Mouse (Mus musculus) kidney, embryonic 16.5 days (tissue): Measurements from ENCODE around the gene Gnb1. TPM values are rescaled to one million over a fixed set of nuclear protein-coding genes. Genes with fewer than 3 reads are reported as not detected.
"Not testable (repeated sequence)": the region's sequence is repeated elsewhere in the genome, so short reads cannot be mapped to it uniquely, and the experiment has no call there.

Experiments used
- ATAC-seq: fragments of 200-750 bp; cut with Nextera tagmentation; 2 replicates; pipeline ENCODE4 v1.8.0; 2017; ENCODE audit warnings: moderate TSS enrichment; ENCODE audit not compliant: low FRiP score, low TSS enrichment
- H3K27ac ChIP-seq: fragments of 300-500 bp; sonication (generic); 2 replicates; pipeline ENCODE4 v1.5.1; 2014; ENCODE audit warnings: low read length
- H3K27me3 ChIP-seq: fragments of 300-500 bp; sonication (generic); 2 replicates; pipeline ENCODE4 v1.6.1; 2014; ENCODE audit warnings: low read length, control low read depth, mixed read lengths; ENCODE audit not compliant: insufficient read depth
- H3K36me3 ChIP-seq: fragments of 300-500 bp; sonication (generic); 2 replicates; pipeline ENCODE4 v1.6.1; 2014; ENCODE audit warnings: low read length, control low read depth, mixed read lengths; ENCODE audit not compliant: insufficient read depth
- H3K4me1 ChIP-seq: fragments of 300-500 bp; sonication (generic); 2 replicates; pipeline ENCODE4 v1.6.1; 2014; ENCODE audit warnings: low read length, control low read depth, mixed read lengths; ENCODE audit not compliant: insufficient read depth
- H3K4me2 ChIP-seq: fragments of 300-500 bp; sonication (generic); replicated peaks from 2 replicates; pipeline ENCODE4 v1.6.1; 2014; ENCODE audit warnings: low read depth, low read length
- H3K4me3 ChIP-seq: fragments of 300-500 bp; sonication (generic); 2 replicates; pipeline ENCODE4 v1.5.1; 2014; ENCODE audit warnings: mild to moderate bottlenecking, low read length
- H3K9ac ChIP-seq: fragments of 300-500 bp; sonication (generic); replicated peaks from 2 replicates; pipeline ENCODE4 v1.6.1; 2014; ENCODE audit warnings: low read length
- H3K9me3 ChIP-seq: fragments of 300-500 bp; sonication (generic); 2 replicates; pipeline ENCODE4 v1.6.1; 2016; ENCODE audit warnings: low read length, control low read depth
- WGBS: fragments of 180-500 bp; shearing (Covaris S2); extraction: QIAGEN DNeasy Blood & Tissue Kit; methylation state at CpG from one replicate; pipeline ENCODE4 v1.1.7; 2014; 5-methylcytosine and 5-hydroxymethylcytosine counted together
- polyA plus RNA-seq: library from polyadenylated mRNA; unstranded; fragments of >200 nt; fragmentation: Nextera tagmentation; extraction: Ambion mirVana; gene quantifications from 2 replicates; pipeline ENCODE4 v1.2.1, GENCODE M21; 2015

The Gnb1 gene
- polyA plus RNA-seq, 1 experiment from 2014 or later: 477 TPM

GRCm38 (mm10) chr4:155468952-155469351 lies 22.2 kb upstream of the Gnb1 start, which contains the start of gene Tmem52:
Gene Tmem52, plus strand, starts transcription at chr4:155469114.
- H3K4me2 ChIP-seq: peak within 1 kb of the TSS; percentile 43
- no peaks in the 10 kb centered on the region for H3K9me3 ChIP-seq
- H3K9ac ChIP-seq: no peak within 1 kb of the TSS
- H3K4me1 ChIP-seq: no peaks in the 10 kb centered on the region
- no peak within 1 kb of the TSS for H3K27ac ChIP-seq
- H3K36me3 ChIP-seq: no peaks in the 10 kb centered on the region
- H3K27me3 ChIP-seq: no peaks in the 10 kb centered on the region
- 8% methylated on average over 21 of the region's 21 CpGs for WGBS
- ATAC-seq: peak; percentile 57
- peak within 1 kb of the TSS; percentile 18 for H3K4me3 ChIP-seq

GRCm38 (mm10) chr4:155469590-155470262 lies 21.4 kb upstream of the Gnb1 start:
- Histone ChIP-seq H3K4me2 (peak overlapping the region; percentile 43), H3K4me3 (no peak overlapping the region; the same call in 1 of the 2 replicates), H3K9me3 (no peaks in the 10 kb centered on the region), H3K9ac (no peak overlapping the region), H3K27ac (no peak overlapping the region), H3K27me3 (no peaks in the 10 kb centered on the region), H3K4me1 (no peaks in the 10 kb centered on the region), H3K36me3 (no peaks in the 10 kb centered on the region)
- peak; percentile 57 for ATAC-seq
- WGBS: 80% methylated on average over 18 of the region's 18 CpGs

GRCm38 (mm10) chr4:155470263-155470953 lies 20.8 kb upstream of the Gnb1 start:
- no peak overlapping the region for H3K4me3 ChIP-seq
- H3K9me3 ChIP-seq: no peaks in the 10 kb centered on the region
- 76% methylated on average over 16 of the region's 16 CpGs for WGBS
- H3K36me3 ChIP-seq: no peaks in the 10 kb centered on the region
- H3K4me1 ChIP-seq: no peaks in the 10 kb centered on the region
- H3K27me3 ChIP-seq: no peaks in the 10 kb centered on the region
- no peak overlapping the region for H3K4me2 ChIP-seq
- no peak overlapping the region for H3K27ac ChIP-seq
- ATAC-seq: no peak
- H3K9ac ChIP-seq: no peak overlapping the region

- Histone ChIP-seq H3K4me3 (no peak overlapping the region), H3K4me1 (no peaks in the 10 kb centered on the region), H3K36me3 (no peaks in the 10 kb centered on the region), H3K9me3 (no peaks in the 10 kb centered on the region), H3K27ac (no peak overlapping the region), H3K4me2 (no peak overlapping the region), H3K27me3 (no peaks in the 10 kb centered on the region), H3K9ac (no peak overlapping the region)
- 85% methylated on average over 7 of the region's 7 CpGs for WGBS
- no peak for ATAC-seq
These were observed 20.2 kb upstream of the Gnb1 start for GRCm38 (mm10) chr4:155470997-155471396.

- H3K9me3 ChIP-seq: no peaks in the 10 kb centered on the region
- no peaks in the 10 kb centered on the region for H3K36me3 ChIP-seq
- no peaks in the 10 kb centered on the region for H3K27me3 ChIP-seq
- H3K27ac ChIP-seq: no peak overlapping the region
- no peak overlapping the region for H3K9ac ChIP-seq
- no peak overlapping the region for H3K4me3 ChIP-seq
- WGBS: 86% methylated on average over 7 of the region's 7 CpGs
- no peak overlapping the region for H3K4me2 ChIP-seq
- H3K4me1 ChIP-seq: no peaks in the 10 kb centered on the region
- no peak for ATAC-seq
These were observed 19.8 kb upstream of the Gnb1 start for GRCm38 (mm10) chr4:155471406-155471805.

GRCm38 (mm10) chr4:155472716-155473290 lies 18.4 kb upstream of the Gnb1 start:
- Histone ChIP-seq H3K4me2 (no peak overlapping the region), H3K9ac (no peak overlapping the region), H3K27me3 (no peaks in the 10 kb centered on the region), H3K27ac (no peak overlapping the region), H3K9me3 (no peaks in the 10 kb centered on the region), H3K4me1 (no peaks in the 10 kb centered on the region), H3K36me3 (no peaks in the 10 kb centered on the region), H3K4me3 (no peak overlapping the region)
- 82% methylated on average over 3 of the region's 3 CpGs for WGBS
- ATAC-seq: no peak

DNA sequence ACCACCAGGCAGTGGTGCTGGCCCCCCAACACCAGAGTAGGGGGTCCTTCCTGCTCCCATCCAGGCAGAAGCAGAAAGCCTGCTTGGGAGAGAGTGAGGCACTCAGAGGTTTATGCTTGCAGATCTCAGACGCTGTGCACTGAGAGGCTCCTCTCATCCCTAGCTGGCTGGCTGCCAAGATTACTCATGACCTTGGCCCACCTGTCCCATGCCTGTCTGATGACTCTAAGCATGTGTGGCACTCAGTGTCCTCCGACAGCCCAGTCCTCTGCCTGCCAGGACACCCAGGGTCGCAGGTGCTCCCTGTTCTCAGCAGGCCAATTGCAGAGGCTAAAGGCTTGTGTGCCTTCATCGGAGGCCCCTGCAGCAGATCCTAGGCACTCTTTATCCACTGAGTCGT lies 17.8 kb upstream of the Gnb1 start:
- 0 out of 2 replicates have a peak, but pooled peaks have one; percentile 16 for ATAC-seq
- Histone ChIP-seq H3K36me3 (no peaks in the 10 kb centered on the region), H3K4me3 (no peak overlapping the region), H3K4me1 (no peaks in the 10 kb centered on the region), H3K9me3 (no peaks in the 10 kb centered on the region), H3K9ac (no peak overlapping the region), H3K27ac (no peak overlapping the region), H3K4me2 (no peak overlapping the region), H3K27me3 (no peaks in the 10 kb centered on the region)
- 49% methylated on average over 5 of the region's 5 CpGs for WGBS

- H3K27me3 ChIP-seq, H3K27ac ChIP-seq, ATAC-seq, H3K4me3 ChIP-seq, H3K4me1 ChIP-seq, H3K36me3 ChIP-seq, H3K4me2 ChIP-seq, H3K9ac ChIP-seq, H3K9me3 ChIP-seq: not testable (repeated sequence)
- WGBS: 61% methylated on average over 2 of the region's 2 CpGs
These were observed 17.4 kb upstream of the Gnb1 start for GRCm38 (mm10) chr4:155473796-155474195.

GRCm38 (mm10) chr4:155481381-155482124 lies 9.6 kb upstream of the Gnb1 start:
- H3K9ac ChIP-seq: peak overlapping the region; percentile 24; the same call in 1 of the 2 replicates
- no peaks in the 10 kb centered on the region for H3K9me3 ChIP-seq
- H3K4me2 ChIP-seq: peak overlapping the region; percentile 53
- H3K27ac ChIP-seq: peak overlapping the region; percentile 10; the same call in 1 of the 2 replicates
- peaks cover 10% of the 10 kb centered on the region; the same call in 1 of the 2 replicates for H3K4me1 ChIP-seq
- WGBS: 18% methylated on average over 28 of the region's 28 CpGs
- H3K36me3 ChIP-seq: no peaks in the 10 kb centered on the region
- no peaks in the 10 kb centered on the region for H3K27me3 ChIP-seq
- ATAC-seq: peak; percentile 80
- H3K4me3 ChIP-seq: peak overlapping the region; percentile 31
